Mouse (Mus musculus): ENCODE measurements at regions not wholly inside any gene's neighbourhood (a gene's known extent, or its start where the extent isn't known, plus 50 kb on each side); places are given as distances from the start of the nearest gene placed in this dataset.
"Not testable (repeated sequence)": the region's sequence is repeated elsewhere in the genome, so short reads cannot be mapped to it uniquely, and the experiment has no call there.

GRCm38 (mm10) chr13:5185237-5185800 lies 576.3 kb upstream of the Akr1e1 start:
- not testable (repeated sequence) for ATAC-seq (replicated peaks; ENCODE audit: insufficient number of reproducible peaks, low FRiP score, low TSS enrichment, poor library complexity, severe bottlenecking)

DNA sequence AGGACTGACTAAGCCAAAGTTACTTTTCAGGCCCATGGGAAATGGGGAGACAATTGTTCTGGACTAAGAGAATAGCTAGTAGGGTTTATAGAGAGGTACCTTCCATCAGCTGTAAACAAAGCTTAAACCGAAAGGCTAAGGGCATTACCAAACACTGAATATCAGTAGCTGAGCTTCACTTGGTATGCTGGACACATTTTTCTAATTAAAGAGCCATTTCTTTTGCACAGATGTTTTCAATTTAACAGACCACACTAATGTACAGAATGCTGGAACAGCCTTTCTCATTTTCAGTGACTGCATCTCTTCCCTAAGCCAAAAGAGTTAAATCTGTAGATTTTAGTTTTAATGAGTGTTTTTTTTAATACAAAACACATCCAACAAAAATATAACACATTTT lies 593.8 kb upstream of the Akr1e1 start:
- no peak for ATAC-seq (replicated peaks; ENCODE audit: insufficient number of reproducible peaks, low FRiP score, low TSS enrichment, poor library complexity, severe bottlenecking)

GRCm38 (mm10) chr13:5204143-5204542 lies 595.2 kb upstream of the Akr1e1 start:
- ATAC-seq (replicated peaks; ENCODE audit: insufficient number of reproducible peaks, low FRiP score, low TSS enrichment, poor library complexity, severe bottlenecking): no peak

GRCm38 (mm10) chr13:5211659-5212058 lies 602.7 kb upstream of the Akr1e1 start:
- no peak for ATAC-seq (replicated peaks; ENCODE audit: insufficient number of reproducible peaks, low FRiP score, low TSS enrichment, poor library complexity, severe bottlenecking)

GRCm38 (mm10) chr13:5229476-5229875 lies 620.5 kb upstream of the Akr1e1 start:
- no peak for ATAC-seq (replicated peaks; ENCODE audit: insufficient number of reproducible peaks, low FRiP score, low TSS enrichment, poor library complexity, severe bottlenecking)

DNA sequence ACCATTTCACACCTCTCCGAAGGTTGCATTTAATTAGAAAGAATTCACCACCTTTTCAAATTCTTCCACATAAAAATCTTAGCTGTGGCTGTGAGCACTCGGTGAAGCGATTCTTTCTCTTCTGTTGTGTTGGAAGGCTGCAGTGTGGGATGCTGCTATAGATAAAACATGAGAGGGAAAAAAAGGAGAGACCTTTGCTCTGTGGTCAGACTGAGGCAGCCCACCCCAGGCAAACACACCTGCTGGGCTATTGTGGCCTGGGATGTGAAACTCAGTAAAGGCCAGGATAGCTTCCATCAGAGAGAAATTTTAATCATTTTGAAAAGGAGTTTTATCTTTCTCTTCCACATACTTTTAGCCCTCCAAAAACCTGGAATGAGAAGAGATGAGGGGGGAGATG lies 625.3 kb upstream of the Akr1e1 start:
- no peak for ATAC-seq (replicated peaks; ENCODE audit: insufficient number of reproducible peaks, low FRiP score, low TSS enrichment, poor library complexity, severe bottlenecking)

- ATAC-seq (replicated peaks; ENCODE audit: insufficient number of reproducible peaks, low FRiP score, low TSS enrichment, poor library complexity, severe bottlenecking): no peak
Measured at GRCm38 (mm10) chr13:5235391-5235790, 625.9 kb upstream of the Klf6 start.

GRCm38 (mm10) chr13:5240541-5240940 lies 620.7 kb upstream of the Klf6 start:
- no peak for ATAC-seq (replicated peaks; ENCODE audit: insufficient number of reproducible peaks, low FRiP score, low TSS enrichment, poor library complexity, severe bottlenecking)

DNA sequence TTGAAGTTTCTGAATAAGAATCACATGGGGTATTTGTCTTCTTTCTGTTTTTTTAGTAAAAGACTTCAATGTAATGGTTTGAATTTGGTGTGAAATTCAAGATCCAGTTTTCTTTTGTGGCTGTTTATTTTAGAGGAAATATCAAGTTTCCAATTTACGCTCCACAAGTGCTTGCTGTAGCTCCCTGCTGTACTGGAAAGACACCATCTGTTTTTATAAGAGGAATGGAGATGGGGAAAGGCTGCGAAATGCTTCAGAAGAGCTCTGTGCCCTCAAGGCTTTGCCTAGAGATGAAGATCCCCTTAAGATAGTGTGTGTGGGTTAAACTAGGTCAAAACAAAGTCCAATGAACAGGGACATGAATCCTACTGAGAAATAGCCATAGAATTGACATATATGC lies 618.5 kb upstream of the Klf6 start:
- ATAC-seq (replicated peaks; ENCODE audit: insufficient number of reproducible peaks, low FRiP score, low TSS enrichment, poor library complexity, severe bottlenecking): no peak

DNA sequence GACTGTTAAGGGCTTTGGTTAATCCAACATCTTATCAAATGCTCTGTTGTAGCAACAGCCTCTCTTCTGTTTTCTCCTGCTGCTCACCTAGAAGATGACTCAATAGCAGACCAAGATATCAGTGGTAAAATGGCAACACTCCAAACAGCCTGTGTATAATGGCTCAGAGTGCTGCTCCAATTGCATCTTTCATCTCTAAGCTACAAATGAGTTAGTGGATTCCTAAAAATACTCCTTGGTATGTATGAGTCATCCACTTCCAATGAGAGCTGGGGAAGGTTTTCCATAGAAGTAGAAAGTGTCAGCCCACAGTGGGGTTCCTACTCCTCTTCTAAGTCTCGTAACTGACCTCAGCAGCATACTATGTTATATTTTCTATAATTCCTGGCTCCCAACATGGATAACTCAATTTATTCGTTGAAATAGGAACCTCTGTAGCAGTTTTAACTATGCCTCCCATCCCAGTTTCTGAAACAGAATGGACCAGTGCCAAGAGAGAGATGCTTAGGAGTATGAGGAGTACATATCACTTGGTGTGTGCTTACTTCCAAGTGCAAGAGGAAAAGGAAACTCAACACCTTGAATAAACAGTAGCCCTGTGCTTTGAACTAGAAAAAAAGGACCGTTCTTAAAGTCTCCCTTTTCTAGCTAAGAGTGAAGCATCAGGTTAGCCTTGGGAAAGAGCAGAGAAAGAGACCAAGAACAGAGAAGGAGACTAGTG lies 612.5 kb upstream of the Klf6 start:
- ATAC-seq (replicated peaks; ENCODE audit: insufficient number of reproducible peaks, low FRiP score, low TSS enrichment, poor library complexity, severe bottlenecking): no peak

DNA sequence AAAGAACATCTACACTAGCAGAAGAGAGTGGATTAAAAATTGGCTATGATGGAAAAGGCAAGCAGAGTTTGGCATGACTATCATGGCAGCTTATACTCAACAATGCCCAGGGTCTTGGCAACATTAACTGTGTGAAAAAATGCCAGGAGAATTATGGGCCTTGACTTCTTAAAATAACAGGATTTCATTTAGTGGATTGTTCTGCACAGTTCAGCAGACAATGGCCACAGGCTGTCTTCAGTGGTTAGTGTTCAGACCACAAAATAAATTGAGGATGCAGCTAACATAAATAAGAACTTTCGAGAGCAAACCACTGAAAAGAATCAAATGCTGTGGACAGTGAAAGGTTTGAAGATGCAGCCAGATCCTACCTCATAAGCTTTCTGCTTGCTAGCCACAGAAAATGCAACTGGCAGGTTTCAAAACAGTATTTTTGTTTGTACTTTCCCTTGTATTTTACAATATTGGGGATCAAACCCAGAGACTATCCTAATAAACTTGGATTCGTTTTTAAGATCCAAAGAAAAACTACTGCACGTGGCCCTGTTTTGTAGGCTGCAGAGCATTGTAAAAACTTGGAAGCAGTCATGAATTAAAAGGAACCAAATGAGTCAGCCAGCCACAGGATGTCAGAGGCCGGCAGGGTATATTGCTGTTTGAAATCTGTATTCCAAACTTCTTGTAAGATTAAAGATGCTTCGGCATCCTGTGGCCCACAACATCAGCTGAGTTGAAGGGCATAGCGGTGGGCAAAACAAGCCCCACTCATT lies 603.2 kb upstream of the Klf6 start:
- no peak for ATAC-seq (replicated peaks; ENCODE audit: insufficient number of reproducible peaks, low FRiP score, low TSS enrichment, poor library complexity, severe bottlenecking)

GRCm38 (mm10) chr13:5259760-5260159 lies 601.5 kb upstream of the Klf6 start:
- no peak for ATAC-seq (replicated peaks; ENCODE audit: insufficient number of reproducible peaks, low FRiP score, low TSS enrichment, poor library complexity, severe bottlenecking)

GRCm38 (mm10) chr13:5272506-5273192 lies 588.6 kb upstream of the Klf6 start:
- ATAC-seq (replicated peaks; ENCODE audit: insufficient number of reproducible peaks, low FRiP score, low TSS enrichment, poor library complexity, severe bottlenecking): no peak

DNA sequence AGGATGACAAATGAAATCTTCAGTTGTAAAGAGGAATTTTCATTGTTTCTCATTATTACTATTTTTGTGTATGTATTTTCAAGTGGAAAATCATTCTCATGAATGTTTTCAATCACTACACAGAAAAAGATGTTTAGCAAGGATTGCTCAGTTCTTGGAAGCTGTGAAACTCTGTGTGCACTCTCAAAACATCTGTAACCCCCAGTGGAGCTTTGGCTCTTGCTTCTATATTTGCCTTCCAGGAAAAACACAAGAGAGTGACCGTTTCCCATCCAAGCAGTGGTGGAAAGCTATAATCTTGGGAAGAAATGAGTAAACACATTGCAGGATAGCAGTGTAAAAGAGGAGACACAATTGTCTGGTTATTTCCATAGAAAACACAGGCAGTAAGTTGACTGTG lies 584.7 kb upstream of the Klf6 start:
- ATAC-seq (replicated peaks; ENCODE audit: insufficient number of reproducible peaks, low FRiP score, low TSS enrichment, poor library complexity, severe bottlenecking): no peak

GRCm38 (mm10) chr13:5289753-5290449 lies 571.4 kb upstream of the Klf6 start:
- no peak for ATAC-seq (replicated peaks; ENCODE audit: insufficient number of reproducible peaks, low FRiP score, low TSS enrichment, poor library complexity, severe bottlenecking)

DNA sequence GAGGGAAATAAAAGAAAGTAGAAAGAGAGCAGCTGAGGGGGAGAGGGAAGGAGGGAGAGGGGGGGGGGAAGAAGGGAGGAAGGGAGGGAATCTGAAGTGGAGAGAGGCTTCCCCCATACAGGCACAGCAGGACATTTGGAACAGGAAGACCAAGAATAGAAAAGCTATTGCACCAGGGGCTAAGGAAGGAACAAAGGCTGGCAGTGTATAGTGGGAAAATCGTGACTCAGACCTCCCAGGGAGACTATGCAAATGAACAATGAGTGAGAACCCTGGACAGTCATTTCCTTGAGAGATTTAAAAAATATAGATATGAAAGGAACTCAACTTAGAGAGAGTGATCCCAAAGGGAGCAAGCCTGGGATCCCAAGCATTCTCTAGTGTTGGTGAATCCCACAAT lies 559.1 kb upstream of the Klf6 start:
- ATAC-seq (replicated peaks; ENCODE audit: insufficient number of reproducible peaks, low FRiP score, low TSS enrichment, poor library complexity, severe bottlenecking): no peak

DNA sequence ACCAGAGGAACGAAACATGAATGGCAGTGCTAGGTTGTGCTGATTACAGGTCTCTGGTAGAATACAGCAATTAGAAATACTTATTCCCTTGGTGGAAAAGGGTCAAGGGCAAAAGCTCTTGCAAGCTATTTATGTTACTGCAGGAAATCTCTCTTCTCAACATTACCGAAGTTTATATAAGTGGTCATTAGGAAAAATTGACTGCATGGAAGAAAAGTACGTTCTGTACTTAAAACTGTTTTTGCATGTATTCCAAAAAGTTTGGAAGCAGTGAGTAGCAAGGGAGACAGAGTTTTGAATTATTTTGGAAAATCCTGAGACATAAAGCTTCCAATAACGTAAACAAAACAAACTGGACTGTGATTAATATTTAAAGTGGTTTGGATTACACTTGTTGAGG lies 554.6 kb upstream of the Klf6 start:
- ATAC-seq (replicated peaks; ENCODE audit: insufficient number of reproducible peaks, low FRiP score, low TSS enrichment, poor library complexity, severe bottlenecking): no peak

- ATAC-seq (replicated peaks; ENCODE audit: insufficient number of reproducible peaks, low FRiP score, low TSS enrichment, poor library complexity, severe bottlenecking): no peak
Measured at GRCm38 (mm10) chr13:5313297-5313696, 548.0 kb upstream of the Klf6 start.

GRCm38 (mm10) chr13:5315011-5315410 lies 546.3 kb upstream of the Klf6 start:
- ATAC-seq (replicated peaks; ENCODE audit: insufficient number of reproducible peaks, low FRiP score, low TSS enrichment, poor library complexity, severe bottlenecking): no peak

Measured in monocyte, adult 5-6 weeks (primary cell).